Mouse (Mus musculus) heart, postnatal 0 days (tissue): ENCODE data around the gene Casq2. TPM values are rescaled to one million over a fixed set of nuclear protein-coding genes. Genes with fewer than 3 reads are reported as not detected.

Experiments used
- ATAC-seq: fragments of 200-750 bp; cut with Nextera tagmentation; 2 replicates; pipeline ENCODE4 v1.8.0; 2017; ENCODE audit warnings: low read depth, moderate number of reproducible peaks, moderate library complexity; ENCODE audit not compliant: insufficient read depth
- DNase-seq: peaks from one replicate; pipeline ENCODE4 v3.0.0-alpha.2; 2016; ENCODE audit warnings: low spot score
- H3K27ac ChIP-seq: fragments of 300-500 bp; sonication (generic); 2 replicates; pipeline ENCODE4 v1.5.1; 2014; ENCODE audit warnings: low read depth, mild to moderate bottlenecking
- H3K27me3 ChIP-seq: fragments of 300-500 bp; sonication (generic); 2 replicates; pipeline ENCODE4 v1.6.1; 2014; ENCODE audit warnings: low read length, mixed read lengths; ENCODE audit not compliant: control insufficient read depth, insufficient read depth
- H3K36me3 ChIP-seq: fragments of 300-500 bp; sonication (generic); replicated peaks from 2 replicates; pipeline ENCODE4 v1.6.1; 2014; ENCODE audit warnings: low read length, mixed read lengths; ENCODE audit not compliant: control insufficient read depth, insufficient read depth
- H3K4me1 ChIP-seq: fragments of 300-500 bp; sonication (generic); 2 replicates; pipeline ENCODE4 v1.6.1; 2014; ENCODE audit warnings: antibody characterized with exemption; ENCODE audit not compliant: control insufficient read depth, insufficient read depth
- H3K4me2 ChIP-seq: fragments of 300-500 bp; sonication (generic); 2 replicates; pipeline ENCODE4 v1.6.1; 2014; ENCODE audit warnings: low read depth, mild to moderate bottlenecking, low read length, moderate library complexity
- H3K4me3 ChIP-seq: fragments of 300-500 bp; sonication (generic); 2 replicates; pipeline ENCODE4 v1.5.1; 2014; ENCODE audit warnings: low read depth, low read length
- H3K9ac ChIP-seq: fragments of 300-500 bp; sonication (generic); replicated peaks from 2 replicates; pipeline ENCODE4 v1.6.1; 2014; ENCODE audit warnings: low read depth, low read length, mixed read lengths
- H3K9me3 ChIP-seq: fragments of 300-500 bp; sonication (generic); replicated peaks from 2 replicates; pipeline ENCODE4 v1.6.1; 2016; ENCODE audit warnings: low read length; ENCODE audit not compliant: control insufficient read depth
- CTCF ChIP-seq: IDR thresholded peaks from 2 replicates; pipeline ENCODE4 v1.5.1; 2016; ENCODE audit warnings: antibody characterized with exemption, control low read depth, low read depth
- EP300 ChIP-seq: IDR thresholded peaks from 2 replicates; pipeline ENCODE4 v1.6.1; 2016; ENCODE audit warnings: antibody characterized with exemption, low read depth
- WGBS: fragments of 180-500 bp; shearing (Covaris S2); extraction: QIAGEN DNeasy Blood & Tissue Kit; methylation state at CpG from one replicate; pipeline ENCODE4 v1.1.7; 2014; 5-methylcytosine and 5-hydroxymethylcytosine counted together
- polyA plus RNA-seq: library from polyadenylated mRNA; unstranded; fragments of >200 nt; fragmentation: Nextera tagmentation; extraction: Ambion mirVana; gene quantifications from 2 replicates; pipeline ENCODE4 v1.2.1, GENCODE M21; 2015
- total RNA-seq: library from RNA; depleted of rRNA; stranded (reverse); fragments of >200 nt; gene quantifications from 2 replicates; pipeline ENCODE4 v1.2.3, GENCODE M21; 2014; ENCODE audit warnings: low replicate concordance

The Casq2 gene
- total and polyA plus RNA-seq, 2 experiments from 2014 or later = 836 to 872 TPM

GRCm38 (mm10) chr3:102164911-102165310 is 78.7 kb downstream of the Casq2 start:
- H3K27me3 ChIP-seq = no peaks in the 10 kb centered on the region
- TF ChIP-seq EP300 (no peak), CTCF (no peak)
- no peak overlapping the region for H3K27ac ChIP-seq
- H3K4me3 ChIP-seq = no peak overlapping the region
- no peak for ATAC-seq
- H3K36me3 ChIP-seq = peaks cover 41% of the 10 kb centered on the region
- H3K4me2 ChIP-seq = no peak overlapping the region
- H3K4me1 ChIP-seq = peaks cover 26% of the 10 kb centered on the region
- DNase-seq = no peak
- H3K9ac ChIP-seq = no peak overlapping the region
- H3K9me3 ChIP-seq = no peaks in the 10 kb centered on the region
- 74% methylated on average over 4 of the region's 4 CpGs for WGBS

- H3K4me3 ChIP-seq = no peak overlapping the region
- no peak overlapping the region for H3K9ac ChIP-seq
- no peak overlapping the region for H3K4me2 ChIP-seq
- H3K4me1 ChIP-seq = peaks cover 34% of the 10 kb centered on the region
- ATAC-seq (no peak), DNase-seq (no peak)
- no peaks in the 10 kb centered on the region for H3K27me3 ChIP-seq
- H3K9me3 ChIP-seq = no peaks in the 10 kb centered on the region
- H3K36me3 ChIP-seq = peaks cover 37% of the 10 kb centered on the region
- WGBS = 73% methylated on average over 21 of the region's 21 CpGs
- H3K27ac ChIP-seq = no peak overlapping the region
- TF ChIP-seq CTCF (no peak), EP300 (no peak)
Observed at GRCm38 (mm10) chr3:102165536-102166286, 79.5 kb downstream of the Casq2 start.

- peaks cover 35% of the 10 kb centered on the region for H3K4me1 ChIP-seq
- WGBS = 82% methylated on average over 4 of the region's 4 CpGs
- H3K4me2 ChIP-seq = no peak overlapping the region
- no peak overlapping the region for H3K27ac ChIP-seq
- DNase-seq = no peak
- H3K9ac ChIP-seq = no peak overlapping the region
- H3K36me3 ChIP-seq = peaks cover 32% of the 10 kb centered on the region
- ATAC-seq = no peak
- H3K4me3 ChIP-seq = no peak overlapping the region
- H3K27me3 ChIP-seq = no peaks in the 10 kb centered on the region
- no peaks in the 10 kb centered on the region for H3K9me3 ChIP-seq
- no peak for TF ChIP-seq EP300
- no peak for TF ChIP-seq CTCF
Observed at GRCm38 (mm10) chr3:102166287-102166620, 80.0 kb downstream of the Casq2 start.

GRCm38 (mm10) chr3:102166794-102167193 is 80.6 kb downstream of the Casq2 start:
- WGBS = 90% methylated on average over 8 of the region's 8 CpGs
- H3K36me3 ChIP-seq = peaks cover 27% of the 10 kb centered on the region
- no peak overlapping the region for H3K9ac ChIP-seq
- no peaks in the 10 kb centered on the region for H3K9me3 ChIP-seq
- H3K27me3 ChIP-seq = no peaks in the 10 kb centered on the region
- H3K4me2 ChIP-seq = no peak overlapping the region
- TF ChIP-seq CTCF (no peak), EP300 (no peak)
- H3K4me1 ChIP-seq = peaks cover 35% of the 10 kb centered on the region
- H3K4me3 ChIP-seq = no peak overlapping the region
- DNase-seq (no peak), ATAC-seq (no peak)
- H3K27ac ChIP-seq = no peak overlapping the region

- no peak overlapping the region for H3K27ac ChIP-seq
Observed at GRCm38 (mm10) chr3:102167555-102168210, 81.5 kb downstream of the Casq2 start.

More at GRCm38 (mm10) chr3:102167555-102168210, 81.5 kb downstream of the Casq2 start:
- Histone ChIP-seq H3K27me3 (no peaks in the 10 kb centered on the region), H3K4me3 (no peak overlapping the region), H3K36me3 (peaks cover 23% of the 10 kb centered on the region), H3K9ac (no peak overlapping the region), H3K4me2 (no peak overlapping the region), H3K9me3 (no peaks in the 10 kb centered on the region), H3K4me1 (peaks cover 35% of the 10 kb centered on the region)
- DNase-seq (no peak), ATAC-seq (no peak)
- TF ChIP-seq EP300 (no peak), CTCF (no peak)
- WGBS = 39% methylated on average over 10 of the region's 10 CpGs
